Mouse (Mus musculus): ENCODE measurements around the gene Myh7b. TPM values are rescaled to one million over a fixed set of nuclear protein-coding genes. Genes with fewer than 3 reads are reported as not detected.

Gene Myh7b
- polyA plus RNA-seq, 1 experiment: 0.07 TPM

DNA sequence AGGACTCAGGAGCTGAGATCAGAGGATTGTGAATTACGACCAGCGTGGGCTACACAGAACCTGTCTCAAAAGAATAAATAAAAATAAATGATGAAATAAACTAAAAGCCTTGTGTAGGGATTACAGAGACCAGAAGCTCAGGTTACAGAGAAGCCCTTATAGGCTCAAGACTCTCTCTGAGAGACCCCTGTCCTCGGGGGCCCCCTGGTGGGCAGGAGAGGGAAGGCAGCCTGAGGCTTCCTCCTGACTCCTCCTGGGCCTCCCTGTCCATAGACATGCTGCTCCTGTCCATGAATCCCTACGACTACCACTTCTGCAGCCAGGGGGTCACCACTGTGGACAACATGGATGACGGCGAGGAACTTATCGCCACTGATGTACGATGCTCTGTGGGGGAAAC is 8.8 kb downstream of the Myh7b start:
- TF ChIP-seq CTCF (IDR thresholded peaks at IDR 0.05; ENCODE audit: insufficient read depth, low read length) (peak; percentile 78), POLR2A (IDR thresholded peaks at IDR 0.05; ENCODE audit: borderline replicate concordance, extremely low read depth, low read depth, low read length) (no peak)
- peak; percentile 87 for DNase-seq
- 18% methylated on average over 8 of the region's 8 CpGs for WGBS
- no peaks in the 10 kb centered on the region for H3K4me1 ChIP-seq (ENCODE audit: control insufficient read depth, insufficient read depth, low read length)
- no peak overlapping the region for H3K4me3 ChIP-seq (replicated peaks; ENCODE audit: extremely low read depth, low read depth, low read length)

DNA sequence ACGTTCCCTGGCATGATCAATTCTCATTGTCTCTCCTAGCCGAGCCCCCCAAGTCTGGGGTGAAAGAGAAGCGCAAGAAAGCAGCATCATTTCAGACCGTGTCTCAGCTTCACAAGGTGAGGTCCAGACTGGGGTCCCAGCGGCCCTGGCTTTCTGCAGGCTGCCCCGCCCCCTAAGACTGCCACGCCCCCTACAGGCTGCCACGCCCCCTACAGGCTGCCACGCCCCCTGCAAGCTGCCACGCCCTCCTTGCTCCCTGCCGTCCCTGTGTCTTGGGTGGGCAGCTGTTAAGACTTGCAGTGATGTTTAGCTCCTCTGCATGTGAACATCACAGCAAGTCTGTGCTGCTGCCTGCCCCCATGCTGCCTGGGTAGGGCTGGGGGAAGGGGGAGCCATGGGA is 11.6 kb downstream of the Myh7b start:
- WGBS: 31% methylated on average over 11 of the region's 11 CpGs
- TF ChIP-seq POLR2A (IDR thresholded peaks at IDR 0.05; ENCODE audit: borderline replicate concordance, extremely low read depth, low read depth, low read length): no peak
- no peak for TF ChIP-seq CTCF (IDR thresholded peaks at IDR 0.05; ENCODE audit: insufficient read depth, low read length)

DNA sequence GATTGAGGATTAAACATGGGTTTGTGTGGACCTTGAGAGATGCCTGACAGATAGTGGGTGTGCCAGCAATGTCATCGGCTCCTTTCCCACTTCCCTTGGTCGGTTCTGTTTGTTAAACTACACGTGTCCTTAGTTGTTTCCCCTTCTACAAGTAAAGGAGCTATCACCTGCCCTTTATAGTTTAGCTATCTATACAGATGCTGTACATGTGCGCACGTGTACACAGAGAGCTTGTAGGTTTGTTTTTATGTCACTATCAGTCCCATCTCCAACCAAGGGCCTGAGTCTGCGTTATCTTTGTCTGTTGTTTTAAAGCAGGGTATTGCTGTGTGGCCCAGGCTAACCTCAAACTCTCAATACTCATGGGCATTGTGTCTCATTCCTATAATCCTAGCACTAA is 13.0 kb downstream of the Myh7b start:
- DNase-seq: no peak
- no peak overlapping the region for H3K4me3 ChIP-seq (replicated peaks; ENCODE audit: extremely low read depth, low read depth, low read length)
- H3K4me1 ChIP-seq (ENCODE audit: control insufficient read depth, insufficient read depth, low read length): peaks cover 2% of the 10 kb centered on the region; the same call in 1 of the 2 replicates
- no peak for TF ChIP-seq POLR2A (IDR thresholded peaks at IDR 0.05; ENCODE audit: borderline replicate concordance, extremely low read depth, low read depth, low read length)
- TF ChIP-seq CTCF (IDR thresholded peaks at IDR 0.05; ENCODE audit: insufficient read depth, low read length): no peak
- WGBS: 63% methylated on average over 6 of the region's 6 CpGs

More for the DNA sequence above, 11.6 kb downstream of the Myh7b start:
- Histone ChIP-seq H3K4me3 (replicated peaks; ENCODE audit: extremely low read depth, low read depth, low read length) (no peak overlapping the region), H3K4me1 (ENCODE audit: control insufficient read depth, insufficient read depth, low read length) (no peaks in the 10 kb centered on the region)
- DNase-seq: no peak

DNA sequence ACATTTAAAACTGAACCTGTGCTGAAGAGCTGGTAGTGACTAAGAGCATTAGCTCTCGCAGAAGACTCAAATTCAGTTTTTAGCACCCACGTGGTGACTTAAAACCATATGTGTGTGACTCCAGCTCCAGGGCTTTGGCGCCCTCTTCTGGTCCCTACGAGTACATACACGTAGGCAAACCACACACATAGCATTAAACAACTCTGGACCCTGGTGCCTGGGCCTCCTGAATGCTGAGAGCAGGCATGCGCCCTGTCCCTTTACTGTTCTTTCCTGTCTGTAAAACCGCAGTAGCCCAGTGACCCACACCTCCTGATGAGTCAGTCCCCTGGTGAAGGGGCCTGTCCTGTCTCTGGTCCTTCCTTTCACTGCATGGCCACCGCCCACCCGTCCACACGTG is 13.7 kb downstream of the Myh7b start:
- Histone ChIP-seq H3K4me3 (replicated peaks; ENCODE audit: extremely low read depth, low read depth, low read length) (no peak overlapping the region), H3K4me1 (ENCODE audit: control insufficient read depth, insufficient read depth, low read length) (peaks cover 3% of the 10 kb centered on the region; the same call in 1 of the 2 replicates)
- WGBS: 25% methylated on average over 10 of the region's 10 CpGs
- DNase-seq: no peak
- peak; percentile 74 for TF ChIP-seq CTCF (IDR thresholded peaks at IDR 0.05; ENCODE audit: insufficient read depth, low read length)
- TF ChIP-seq POLR2A (IDR thresholded peaks at IDR 0.05; ENCODE audit: borderline replicate concordance, extremely low read depth, low read depth, low read length): no peak

DNA sequence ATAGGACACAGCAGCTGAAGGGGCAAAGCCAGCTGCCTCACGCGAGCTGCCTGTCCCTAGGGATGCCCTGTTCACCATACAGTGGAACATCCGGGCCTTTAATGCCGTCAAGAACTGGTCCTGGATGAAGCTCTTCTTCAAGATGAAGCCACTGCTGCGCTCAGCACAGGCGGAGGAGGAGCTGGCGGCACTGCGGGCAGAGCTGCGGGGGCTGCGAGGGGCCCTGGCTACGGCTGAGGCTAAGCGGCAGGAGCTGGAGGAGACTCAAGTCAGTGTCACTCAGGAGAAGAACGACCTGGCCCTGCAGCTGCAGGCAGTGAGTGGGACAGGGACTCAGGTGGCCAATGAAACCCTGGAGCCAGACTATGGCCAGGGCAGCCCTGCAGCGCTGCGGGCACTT is 15.3 kb downstream of the Myh7b start:
- H3K4me3 ChIP-seq (replicated peaks; ENCODE audit: extremely low read depth, low read depth, low read length): no peak overlapping the region
- no peak for DNase-seq
- WGBS: 50% methylated on average over 15 of the region's 15 CpGs

DNA sequence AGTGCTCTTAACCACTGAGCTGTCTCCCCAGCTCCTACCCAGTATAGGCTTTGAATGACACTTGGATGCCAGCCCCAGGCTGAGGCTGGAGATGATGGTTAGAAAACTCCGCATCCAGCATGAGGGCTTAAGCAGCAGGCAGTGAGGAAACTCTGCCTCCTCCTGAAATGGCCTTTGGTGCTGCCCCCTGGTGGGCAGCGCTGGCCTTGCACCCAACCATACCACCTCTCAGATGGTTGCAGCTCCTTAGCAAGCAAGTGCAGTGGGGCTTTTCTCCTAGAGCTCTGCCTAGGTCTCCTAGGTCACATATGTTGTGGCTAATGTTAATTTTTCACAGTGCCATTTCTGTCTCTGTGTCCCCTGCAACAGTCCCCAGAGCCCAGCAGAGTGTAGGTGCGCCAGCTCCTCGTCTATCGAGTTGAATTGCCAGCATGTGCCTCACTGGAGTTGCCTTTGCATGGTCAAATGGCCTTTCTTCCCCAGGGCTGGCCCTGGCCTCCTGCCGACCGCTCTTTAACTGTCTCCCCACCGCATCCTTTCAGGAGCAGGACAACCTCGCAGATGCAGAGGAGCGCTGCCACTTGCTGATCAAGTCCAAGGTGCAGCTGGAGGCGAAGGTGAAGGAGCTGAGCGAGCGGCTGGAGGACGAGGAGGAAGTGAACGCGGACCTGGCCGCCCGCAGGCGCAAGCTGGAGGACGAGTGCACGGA is 16.2 kb downstream of the Myh7b start:
- no peak overlapping the region for H3K4me3 ChIP-seq (replicated peaks; ENCODE audit: extremely low read depth, low read depth, low read length)
- peaks cover 3% of the 10 kb centered on the region; the same call in 1 of the 2 replicates for H3K4me1 ChIP-seq (ENCODE audit: control insufficient read depth, insufficient read depth, low read length)
- 61% methylated on average over 21 of the region's 21 CpGs for WGBS
- DNase-seq: peak; percentile 71
- TF ChIP-seq CTCF (IDR thresholded peaks at IDR 0.05; ENCODE audit: insufficient read depth, low read length) (peak; percentile 96), POLR2A (IDR thresholded peaks at IDR 0.05; ENCODE audit: borderline replicate concordance, extremely low read depth, low read depth, low read length) (no peak)

More for the DNA sequence above, 15.3 kb downstream of the Myh7b start:
- TF ChIP-seq POLR2A (IDR thresholded peaks at IDR 0.05; ENCODE audit: borderline replicate concordance, extremely low read depth, low read depth, low read length) (no peak), CTCF (IDR thresholded peaks at IDR 0.05; ENCODE audit: insufficient read depth, low read length) (no peak)
- H3K4me1 ChIP-seq (ENCODE audit: control insufficient read depth, insufficient read depth, low read length): peaks cover 3% of the 10 kb centered on the region; the same call in 1 of the 2 replicates

DNA sequence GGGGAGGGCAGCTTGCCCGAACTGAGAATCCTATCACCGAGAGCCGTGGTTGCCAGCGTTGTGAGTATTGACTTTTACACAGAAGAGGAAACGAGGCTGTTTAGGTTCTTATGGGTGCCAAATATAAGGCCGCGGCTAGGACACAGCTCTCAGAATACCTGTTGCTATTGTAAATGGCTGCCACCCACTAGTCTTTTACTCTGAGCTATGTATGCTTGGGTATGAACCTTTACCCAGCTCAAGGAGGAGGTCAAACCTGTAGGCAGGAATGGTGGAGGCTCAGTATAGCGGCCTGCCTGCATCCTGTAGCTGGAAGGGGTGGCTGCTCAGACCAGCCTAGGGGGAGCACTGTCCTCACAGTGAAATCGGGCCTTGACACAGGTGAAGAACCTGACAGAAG is 17.1 kb downstream of the Myh7b start:
- Histone ChIP-seq H3K4me1 (ENCODE audit: control insufficient read depth, insufficient read depth, low read length) (peaks cover 6% of the 10 kb centered on the region), H3K4me3 (replicated peaks; ENCODE audit: extremely low read depth, low read depth, low read length) (no peak overlapping the region)
- no peak for DNase-seq
- 90% methylated on average over 9 of the region's 9 CpGs for WGBS
- TF ChIP-seq POLR2A (IDR thresholded peaks at IDR 0.05; ENCODE audit: borderline replicate concordance, extremely low read depth, low read depth, low read length): no peak
- TF ChIP-seq CTCF (IDR thresholded peaks at IDR 0.05; ENCODE audit: insufficient read depth, low read length): no peak

DNA sequence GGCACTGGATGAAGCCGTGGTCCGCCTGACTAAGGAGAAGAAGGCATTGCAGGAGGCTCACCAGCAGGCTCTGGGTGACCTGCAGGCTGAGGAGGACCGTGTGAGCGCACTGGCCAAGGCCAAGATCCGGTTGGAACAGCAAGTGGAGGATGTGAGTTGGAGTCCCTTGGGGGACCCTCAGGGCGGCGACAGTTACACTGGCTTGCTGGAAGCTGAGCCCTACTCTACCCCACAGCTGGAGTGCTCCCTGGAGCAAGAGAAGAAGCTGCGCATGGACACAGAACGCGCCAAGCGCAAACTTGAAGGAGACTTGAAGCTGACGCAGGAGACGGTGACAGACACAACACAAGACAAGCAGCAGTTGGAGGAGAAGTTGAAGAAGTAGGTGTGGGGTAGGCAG is 17.5 kb downstream of the Myh7b start:
- no peak for TF ChIP-seq CTCF (IDR thresholded peaks at IDR 0.05; ENCODE audit: insufficient read depth, low read length)
- no peak for TF ChIP-seq POLR2A (IDR thresholded peaks at IDR 0.05; ENCODE audit: borderline replicate concordance, extremely low read depth, low read depth, low read length)
- WGBS: 85% methylated on average over 13 of the region's 13 CpGs
- Histone ChIP-seq H3K4me1 (ENCODE audit: control insufficient read depth, insufficient read depth, low read length) (peaks cover 6% of the 10 kb centered on the region), H3K4me3 (replicated peaks; ENCODE audit: extremely low read depth, low read depth, low read length) (no peak overlapping the region)
- DNase-seq: no peak

DNA sequence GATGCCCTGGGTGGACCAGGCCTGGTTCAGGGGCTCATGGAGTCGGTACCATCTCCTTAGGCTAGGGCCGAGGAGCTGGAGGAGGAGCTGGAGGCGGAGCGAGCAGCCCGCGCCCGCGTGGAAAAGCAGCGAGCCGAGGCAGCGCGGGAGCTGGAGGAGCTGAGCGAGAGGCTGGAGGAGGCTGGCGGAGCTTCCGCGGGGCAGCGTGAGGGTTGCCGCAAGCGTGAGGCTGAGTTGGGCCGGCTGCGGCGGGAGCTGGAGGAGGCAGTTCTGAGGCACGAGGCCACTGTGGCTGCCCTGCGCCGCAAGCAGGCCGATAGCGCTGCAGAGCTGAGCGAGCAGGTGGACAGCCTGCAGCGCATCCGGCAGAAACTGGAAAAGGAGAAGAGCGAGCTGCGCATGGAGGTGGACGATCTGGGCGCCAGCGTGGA is 18.2 kb downstream of the Myh7b start:
- Histone ChIP-seq H3K4me1 (ENCODE audit: control insufficient read depth, insufficient read depth, low read length) (peaks cover 6% of the 10 kb centered on the region), H3K4me3 (replicated peaks; ENCODE audit: extremely low read depth, low read depth, low read length) (no peak overlapping the region)
- 11% methylated on average over 35 of the region's 35 CpGs for WGBS
- DNase-seq: no peak
- no peak for TF ChIP-seq POLR2A (IDR thresholded peaks at IDR 0.05; ENCODE audit: borderline replicate concordance, extremely low read depth, low read depth, low read length)
- no peak for TF ChIP-seq CTCF (IDR thresholded peaks at IDR 0.05; ENCODE audit: insufficient read depth, low read length)

DNA sequence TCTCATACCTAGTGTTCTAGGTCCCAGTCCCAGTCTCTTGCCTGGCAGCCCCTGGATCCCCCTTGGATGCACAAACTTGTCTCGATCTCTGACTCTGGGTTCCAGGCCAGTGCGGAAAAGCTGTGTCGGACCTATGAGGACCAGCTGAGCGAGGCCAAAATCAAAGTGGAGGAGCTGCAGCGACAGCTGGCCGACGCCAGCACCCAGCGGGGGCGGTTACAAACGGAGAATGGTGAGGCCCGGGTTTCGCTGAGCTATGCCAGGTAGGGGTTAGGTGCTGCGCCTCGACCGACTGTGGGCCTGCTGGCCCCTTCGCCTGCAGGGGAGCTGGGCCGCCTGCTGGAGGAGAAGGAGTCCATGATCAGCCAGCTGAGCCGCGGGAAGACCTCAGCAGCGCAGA is 19.1 kb downstream of the Myh7b start:
- Histone ChIP-seq H3K4me1 (ENCODE audit: control insufficient read depth, insufficient read depth, low read length) (peaks cover 6% of the 10 kb centered on the region), H3K4me3 (replicated peaks; ENCODE audit: extremely low read depth, low read depth, low read length) (no peak overlapping the region)
- DNase-seq: no peak
- WGBS: 79% methylated on average over 20 of the region's 20 CpGs
- TF ChIP-seq POLR2A (IDR thresholded peaks at IDR 0.05; ENCODE audit: borderline replicate concordance, extremely low read depth, low read depth, low read length) (no peak), CTCF (IDR thresholded peaks at IDR 0.05; ENCODE audit: insufficient read depth, low read length) (no peak)

Data from lung, adult 2 months (tissue).